Mouse (Mus musculus) forebrain, embryonic 15.5 days (tissue): Measurements from ENCODE around the gene Ldb3. TPM values are rescaled to one million over a fixed set of nuclear protein-coding genes. Genes with fewer than 3 reads are reported as not detected.

Source experiments
- ATAC-seq: fragments of 200-750 bp; cut with Nextera tagmentation; replicated peaks from 2 replicates; pipeline ENCODE4 v1.8.0; 2017; ENCODE audit warnings: mild to moderate bottlenecking, moderate TSS enrichment, moderate library complexity
- H3K27ac ChIP-seq: fragments of 300-500 bp; sonication (generic); replicated peaks from 2 replicates; pipeline ENCODE4 v1.5.1; 2015; ENCODE audit warnings: mild to moderate bottlenecking, inconsistent platforms
- H3K27me3 ChIP-seq: fragments of 300-500 bp; sonication (generic); 2 replicates; pipeline ENCODE4 v1.6.1; 2015; ENCODE audit warnings: inconsistent platforms
- H3K36me3 ChIP-seq: fragments of 300-500 bp; sonication (generic); 2 replicates; pipeline ENCODE4 v1.6.1; 2015; ENCODE audit warnings: mild to moderate bottlenecking, inconsistent platforms
- H3K4me1 ChIP-seq: fragments of 300-500 bp; sonication (generic); 2 replicates; pipeline ENCODE4 v1.6.1; 2015; ENCODE audit warnings: inconsistent platforms
- H3K4me2 ChIP-seq: fragments of 300-500 bp; sonication (generic); replicated peaks from 2 replicates; pipeline ENCODE4 v1.6.1; 2015; ENCODE audit warnings: mild to moderate bottlenecking, inconsistent platforms
- H3K4me3 ChIP-seq: fragments of 300-500 bp; sonication (generic); 2 replicates; pipeline ENCODE4 v1.5.1; 2015; ENCODE audit warnings: mild to moderate bottlenecking, inconsistent platforms
- H3K9ac ChIP-seq: fragments of 300-500 bp; sonication (generic); replicated peaks from 2 replicates; pipeline ENCODE4 v1.6.1; 2015; ENCODE audit warnings: mild to moderate bottlenecking, inconsistent platforms
- H3K9me3 ChIP-seq: fragments of 300-500 bp; sonication (generic); 2 replicates; pipeline ENCODE4 v1.6.1; 2016; ENCODE audit warnings: inconsistent platforms
- WGBS: fragments of 180-500 bp; shearing (Covaris S2); methylation state at CpG from one replicate; pipeline ENCODE4 v1.1.7; 2015; ENCODE audit warnings: mixed read lengths; 5-methylcytosine and 5-hydroxymethylcytosine counted together
- polyA plus RNA-seq: library from polyadenylated mRNA; unstranded; fragments of >200 nt; fragmentation: Nextera tagmentation; extraction: Ambion mirVana; gene quantifications from 2 replicates; pipeline ENCODE4 v1.2.1, GENCODE M21; 2015

Gene Ldb3
- polyA plus RNA-seq, 1 experiment from 2014 or later, result 0.60 TPM

DNA sequence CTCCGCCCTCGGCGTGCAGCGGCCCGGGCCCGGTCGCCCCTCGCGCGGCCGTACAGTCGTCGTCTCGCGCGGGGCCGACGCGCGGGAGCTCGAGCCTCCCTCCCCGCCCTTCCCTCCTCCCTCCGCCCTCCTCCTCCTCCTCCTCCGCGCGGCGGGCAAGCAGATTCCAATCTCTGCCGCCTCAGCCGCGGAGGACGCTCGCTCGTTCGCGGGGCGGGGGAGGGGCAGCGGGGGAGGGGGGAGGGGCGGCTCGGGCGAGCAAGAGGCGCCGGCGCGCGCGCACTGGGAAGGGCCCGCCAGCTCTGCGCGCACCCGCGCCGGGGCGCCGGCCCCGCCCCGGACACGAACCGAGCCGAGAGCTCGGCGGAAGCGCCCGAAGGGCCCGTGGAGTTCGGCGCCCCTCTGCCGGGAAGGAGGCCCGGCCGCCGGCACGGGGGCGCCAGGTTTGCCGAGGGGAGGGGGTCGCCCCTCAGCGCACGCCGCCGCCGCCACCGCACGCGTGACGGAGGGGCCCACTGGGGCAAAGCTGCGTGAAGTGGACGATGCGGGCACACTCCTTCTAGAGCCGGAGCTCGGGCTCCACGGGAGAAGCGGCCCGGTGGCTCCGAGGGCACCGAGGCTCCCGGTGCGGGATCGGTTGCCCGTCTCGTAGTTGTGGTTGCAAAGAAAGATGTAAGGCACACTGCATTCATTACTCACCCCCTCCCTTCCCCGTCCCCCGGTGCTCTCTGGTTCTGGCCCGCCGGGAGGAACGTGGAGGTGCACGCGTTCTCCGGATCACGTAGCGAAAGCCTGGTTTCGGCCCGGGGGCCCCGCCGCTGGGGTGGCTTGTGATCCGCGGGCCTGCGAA lies 85.8 kb downstream of the Ldb3 start:
- WGBS, result under 1% methylated on average over 97 of the region's 115 CpGs
- H3K4me1 ChIP-seq, result peaks cover 49% of the 10 kb centered on the region
- peak overlapping the region; percentile 70 for H3K4me2 ChIP-seq
- H3K27me3 ChIP-seq, result no peaks in the 10 kb centered on the region
- peak overlapping the region; percentile 94 for H3K27ac ChIP-seq
- H3K36me3 ChIP-seq, result no peaks in the 10 kb centered on the region
- peak; percentile 93 for ATAC-seq
- H3K9ac ChIP-seq, result peak overlapping the region; percentile 89
- H3K9me3 ChIP-seq, result no peaks in the 10 kb centered on the region
- peak overlapping the region; percentile 87 for H3K4me3 ChIP-seq

DNA sequence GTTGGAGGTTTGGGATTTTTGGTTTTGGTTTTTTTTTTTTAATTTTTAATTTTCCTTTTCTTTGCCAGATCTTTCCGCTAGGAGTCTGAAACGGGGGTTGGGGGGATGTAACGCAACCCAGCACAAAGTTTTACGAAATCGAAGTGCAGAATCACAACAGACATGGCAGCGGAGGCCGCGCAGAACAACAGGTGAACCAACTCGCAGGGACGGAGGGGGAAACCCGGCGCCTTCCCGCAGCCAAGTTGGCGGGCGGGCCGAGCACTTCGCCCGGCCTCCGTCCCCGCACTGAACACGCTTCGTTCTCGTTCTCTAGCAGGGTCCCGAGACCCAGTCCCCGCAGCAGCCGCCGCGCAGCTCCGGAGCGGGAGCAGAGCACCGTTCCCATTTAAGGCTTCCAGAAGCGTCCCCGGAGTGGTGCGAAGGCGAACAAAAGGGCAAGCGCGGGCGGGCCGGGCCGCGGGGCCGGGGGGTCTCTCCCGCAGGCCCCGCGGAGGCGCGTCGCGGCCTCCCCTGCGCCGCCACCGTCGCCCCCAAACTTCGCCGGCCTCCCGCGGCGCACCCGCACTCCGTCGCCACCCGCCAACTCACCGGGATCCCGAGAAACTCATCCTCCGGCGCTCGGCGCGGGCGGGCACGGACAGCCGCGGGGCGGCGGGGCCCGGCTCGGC lies 86.5 kb downstream of the Ldb3 start:
- peak overlapping the region; percentile 89 for H3K9ac ChIP-seq
- H3K4me1 ChIP-seq, result peaks cover 51% of the 10 kb centered on the region
- H3K27ac ChIP-seq, result peak overlapping the region; percentile 94
- no peaks in the 10 kb centered on the region for H3K36me3 ChIP-seq
- ATAC-seq, result peak; percentile 59
- WGBS, result under 1% methylated on average over 73 of the region's 77 CpGs
- no peaks in the 10 kb centered on the region for H3K27me3 ChIP-seq
- H3K9me3 ChIP-seq, result no peaks in the 10 kb centered on the region
- peak overlapping the region; percentile 53 for H3K4me2 ChIP-seq
- peak overlapping the region; percentile 87 for H3K4me3 ChIP-seq

DNA sequence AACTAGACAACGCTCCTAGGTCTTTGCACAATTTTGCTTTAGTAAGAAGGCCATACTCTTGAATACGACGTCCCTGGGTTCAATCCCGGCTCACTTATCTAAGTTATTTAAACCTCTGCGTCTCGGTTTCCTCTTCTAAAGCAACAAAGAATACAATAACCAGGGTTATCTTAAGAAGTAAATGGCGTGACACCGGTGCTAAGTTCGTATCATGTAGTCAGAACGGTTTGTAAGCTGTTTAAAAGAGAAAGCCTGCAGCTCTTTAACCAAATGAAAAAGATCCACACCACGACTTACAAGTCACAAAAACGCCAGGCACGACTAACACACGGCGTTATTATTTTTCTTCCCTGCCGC lies 87.1 kb downstream of the Ldb3 start:
- Histone ChIP-seq H3K27ac (peak overlapping the region; percentile 94), H3K4me3 (peak overlapping the region; percentile 87), H3K4me1 (peaks cover 51% of the 10 kb centered on the region), H3K9me3 (no peaks in the 10 kb centered on the region), H3K9ac (peak overlapping the region; percentile 89), H3K36me3 (no peaks in the 10 kb centered on the region), H3K27me3 (no peaks in the 10 kb centered on the region), H3K4me2 (peak overlapping the region; percentile 53)
- no peak for ATAC-seq
- whole genome bisulfite sequencing, result under 1% methylated on average over 16 of the region's 16 CpGs

DNA sequence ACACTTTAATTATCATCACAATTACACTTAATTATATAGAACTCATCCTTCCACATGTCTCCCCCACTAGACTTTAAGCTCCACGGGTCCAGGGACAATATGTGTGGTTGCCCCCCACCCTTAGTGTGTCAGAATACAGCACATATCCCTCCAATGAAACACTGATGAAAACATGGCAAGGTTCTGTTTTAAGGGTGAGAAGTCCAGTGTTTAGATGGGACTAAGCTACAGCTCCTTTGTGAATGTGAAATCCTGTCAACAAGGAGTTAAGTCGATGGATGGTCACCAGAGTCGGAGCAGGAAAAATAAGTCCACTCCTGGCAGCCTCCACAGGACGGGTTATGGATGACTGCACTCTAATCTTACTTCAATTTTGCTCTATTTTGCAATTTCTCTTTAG lies 88.2 kb downstream of the Ldb3 start:
- H3K27ac ChIP-seq, result no peak overlapping the region
- H3K4me3 ChIP-seq, result peak overlapping the region; percentile 87
- no peaks in the 10 kb centered on the region for H3K27me3 ChIP-seq
- peaks cover 51% of the 10 kb centered on the region for H3K4me1 ChIP-seq
- no peaks in the 10 kb centered on the region for H3K36me3 ChIP-seq
- no peak overlapping the region; the same call in 1 of the 2 replicates for H3K9ac ChIP-seq
- no peak for ATAC-seq
- H3K9me3 ChIP-seq, result no peaks in the 10 kb centered on the region
- 2% methylated on average over 4 of the region's 4 CpGs for WGBS
- H3K4me2 ChIP-seq, result peak overlapping the region; percentile 53

DNA sequence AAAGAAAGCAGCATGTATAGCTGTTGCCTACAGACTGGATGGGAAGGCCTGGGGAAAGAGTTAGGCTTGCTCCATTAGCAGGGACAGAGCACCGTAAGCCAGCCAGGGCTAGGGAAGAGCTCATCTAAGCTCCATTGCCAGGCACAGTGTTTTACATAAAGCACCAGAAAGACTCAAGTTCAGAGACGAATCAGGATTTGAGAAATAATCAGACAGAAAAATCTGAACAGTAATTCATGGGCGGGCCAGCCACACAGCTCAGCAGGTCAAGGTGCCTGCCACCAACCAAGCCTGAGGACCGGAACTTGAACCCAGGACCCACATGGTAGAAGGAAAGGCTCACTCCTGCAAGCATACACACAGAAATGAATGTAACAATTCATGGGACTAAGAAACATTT lies 88.8 kb downstream of the Ldb3 start:
- Histone ChIP-seq H3K27me3 (no peaks in the 10 kb centered on the region), H3K9me3 (no peaks in the 10 kb centered on the region), H3K36me3 (no peaks in the 10 kb centered on the region), H3K4me3 (peak overlapping the region; percentile 87; the same call in 1 of the 2 replicates), H3K4me2 (peak overlapping the region; percentile 53), H3K9ac (no peak overlapping the region), H3K4me1 (peaks cover 51% of the 10 kb centered on the region), H3K27ac (no peak overlapping the region)
- no peak for ATAC-seq
- 54% methylated on average over 4 of the region's 4 CpGs for WGBS

DNA sequence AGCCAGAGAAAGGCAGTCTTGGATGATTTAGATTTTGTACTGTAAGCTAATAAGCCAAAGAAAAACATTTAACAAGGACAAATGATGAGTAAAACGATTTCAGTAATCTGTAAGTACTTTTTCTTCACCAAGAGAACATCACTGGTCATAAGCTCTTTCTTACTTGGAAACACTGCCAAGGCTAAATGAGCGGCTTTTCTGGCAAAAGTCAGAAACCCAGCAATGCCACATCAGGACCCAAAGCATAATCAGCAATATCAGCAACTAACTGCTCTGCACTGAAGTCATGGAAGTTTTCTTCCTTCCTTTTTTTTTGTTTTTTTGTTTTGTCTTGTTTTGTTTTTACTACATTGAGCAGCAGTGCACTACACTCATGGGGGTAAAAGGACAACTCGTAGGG lies 91.1 kb downstream of the Ldb3 start:
- Histone ChIP-seq H3K9me3 (no peaks in the 10 kb centered on the region), H3K27ac (no peak overlapping the region), H3K4me1 (peaks cover 39% of the 10 kb centered on the region), H3K4me3 (no peak overlapping the region), H3K36me3 (no peaks in the 10 kb centered on the region), H3K27me3 (no peaks in the 10 kb centered on the region), H3K9ac (no peak overlapping the region), H3K4me2 (no peak overlapping the region)
- 81% methylated on average over 3 of the region's 3 CpGs for WGBS
- no peak for ATAC-seq

DNA sequence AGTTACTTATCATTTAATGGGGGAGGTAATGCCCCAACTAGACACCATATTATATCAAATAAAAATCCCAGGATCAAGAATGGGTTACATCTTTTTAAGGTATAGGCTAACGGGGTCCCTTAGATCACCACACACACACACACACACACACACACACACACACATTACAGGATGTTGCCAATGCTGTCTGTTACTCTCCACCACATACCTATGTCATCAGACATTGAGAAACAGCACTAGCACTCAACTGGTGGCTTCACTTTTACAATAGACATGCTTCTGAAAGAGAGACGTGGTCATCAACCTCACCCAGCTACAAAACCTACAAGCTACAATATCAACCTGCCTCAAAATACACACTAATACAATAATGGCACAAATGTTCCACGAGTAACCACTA lies 94.8 kb downstream of the Ldb3 start:
- ATAC-seq, result no peak
- Histone ChIP-seq H3K36me3 (no peaks in the 10 kb centered on the region), H3K27me3 (no peaks in the 10 kb centered on the region), H3K9me3 (no peaks in the 10 kb centered on the region), H3K4me1 (peaks cover 16% of the 10 kb centered on the region), H3K27ac (no peak overlapping the region), H3K9ac (no peak overlapping the region), H3K4me2 (no peak overlapping the region), H3K4me3 (no peak overlapping the region)
- 93% methylated on average over 3 of the region's 3 CpGs for WGBS

DNA sequence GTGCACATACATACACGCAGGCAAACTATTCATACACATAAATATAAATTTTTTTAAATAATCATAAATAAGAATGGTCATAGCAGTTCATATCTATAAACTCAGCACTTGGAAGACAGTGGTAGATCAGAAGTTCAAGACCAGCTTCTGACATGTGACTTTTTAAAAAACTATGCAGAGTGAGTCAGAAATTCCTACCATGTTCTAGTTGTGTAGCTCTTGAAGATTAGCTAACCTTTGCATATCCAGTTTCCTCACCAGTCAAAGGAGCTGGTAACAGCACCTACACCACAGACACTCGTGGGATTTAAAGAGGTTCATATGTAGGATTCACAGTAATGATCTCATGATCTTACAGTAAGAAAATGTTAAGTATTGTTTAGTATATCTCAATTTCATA lies 95.8 kb downstream of the Ldb3 start:
- no peak for ATAC-seq
- Histone ChIP-seq H3K4me2 (no peak overlapping the region), H3K4me1 (0 out of 2 replicates have a peak, but pooled peaks cover 7% of the 10 kb centered on the region), H3K4me3 (no peak overlapping the region), H3K27me3 (no peaks in the 10 kb centered on the region), H3K9me3 (no peaks in the 10 kb centered on the region), H3K36me3 (no peaks in the 10 kb centered on the region), H3K9ac (no peak overlapping the region), H3K27ac (no peak overlapping the region)
- WGBS, result 82% methylated on average over 2 of the region's 2 CpGs

DNA sequence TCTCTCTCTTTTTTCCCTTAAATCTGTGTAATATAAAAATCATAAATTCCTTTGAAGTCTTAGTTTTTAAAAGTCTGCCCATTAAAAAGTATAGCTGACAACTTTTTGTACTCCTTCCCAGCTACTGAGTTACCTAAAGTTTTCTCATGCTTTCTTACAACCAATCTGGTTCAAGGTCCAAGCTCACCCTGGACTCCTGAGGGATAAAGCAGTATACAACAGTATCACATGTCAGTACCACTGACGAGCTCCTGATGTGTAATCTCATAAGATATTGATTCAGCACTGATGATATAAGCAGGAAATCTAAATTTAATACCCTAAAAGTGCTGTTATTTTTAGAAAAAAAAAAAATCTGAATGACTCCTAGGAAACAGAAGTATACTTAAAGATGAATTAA lies 97.5 kb downstream of the Ldb3 start:
- Histone ChIP-seq H3K4me2 (no peak overlapping the region), H3K4me1 (peaks cover 7% of the 10 kb centered on the region; the same call in 1 of the 2 replicates), H3K9ac (no peak overlapping the region), H3K27me3 (no peaks in the 10 kb centered on the region), H3K27ac (no peak overlapping the region), H3K9me3 (no peaks in the 10 kb centered on the region), H3K4me3 (no peak overlapping the region), H3K36me3 (no peaks in the 10 kb centered on the region)
- WGBS, result 79% methylated on average over 1 of the region's 1 CpGs
- no peak for ATAC-seq

DNA sequence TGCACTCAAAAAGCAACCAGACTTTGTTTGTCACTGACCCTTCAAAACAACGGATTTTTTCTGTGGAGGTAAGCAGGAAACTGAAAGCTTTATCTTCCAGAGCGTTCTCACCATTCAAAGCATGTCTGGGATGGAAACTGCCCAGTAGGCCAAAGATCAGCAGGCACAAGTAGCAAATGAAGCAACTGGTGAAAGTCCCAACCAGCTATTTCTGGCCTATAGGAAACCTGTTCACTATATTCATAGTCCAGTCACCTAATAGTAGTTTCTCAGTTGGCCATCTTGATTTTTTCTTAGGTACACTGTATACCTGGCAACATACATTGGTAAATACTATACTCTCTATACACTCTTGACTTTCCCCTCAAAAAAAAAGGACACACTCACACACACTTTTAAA lies 98.6 kb downstream of the Ldb3 start:
- ATAC-seq, result no peak
- H3K4me1 ChIP-seq, result peaks cover 13% of the 10 kb centered on the region
- 72% methylated on average over 2 of the region's 2 CpGs for WGBS

DNA sequence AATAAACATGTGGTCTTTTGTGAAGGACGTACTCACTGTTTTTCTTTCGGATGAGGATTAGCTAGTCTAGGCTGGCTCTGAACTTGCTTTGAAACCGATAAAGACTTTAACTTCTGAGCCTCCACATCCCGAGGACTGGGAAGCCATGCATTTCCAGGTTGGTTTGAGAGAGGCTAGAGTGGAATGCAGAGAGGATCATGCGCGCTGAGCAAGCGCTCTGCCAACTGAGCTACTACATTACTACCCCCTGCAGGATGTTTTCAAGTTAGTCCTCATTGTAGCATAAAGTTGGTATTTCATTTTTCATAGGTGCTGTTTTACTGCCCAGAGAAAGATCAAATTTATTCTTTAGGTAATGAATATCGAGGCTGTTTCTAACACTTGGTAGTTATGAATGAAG lies 102.3 kb downstream of the Ldb3 start:
- no peak for ATAC-seq
- H3K27me3 ChIP-seq, result no peaks in the 10 kb centered on the region
- H3K9ac ChIP-seq, result no peak overlapping the region
- H3K4me1 ChIP-seq, result peaks cover 28% of the 10 kb centered on the region
- H3K36me3 ChIP-seq, result no peaks in the 10 kb centered on the region
- no peak overlapping the region for H3K27ac ChIP-seq
- H3K9me3 ChIP-seq, result no peaks in the 10 kb centered on the region
- H3K4me3 ChIP-seq, result no peak overlapping the region
- H3K4me2 ChIP-seq, result no peak overlapping the region
- 56% methylated on average over 8 of the region's 8 CpGs for WGBS

More for the DNA sequence above, 98.6 kb downstream of the Ldb3 start:
- H3K9ac ChIP-seq, result no peak overlapping the region
- H3K27me3 ChIP-seq, result no peaks in the 10 kb centered on the region
- H3K9me3 ChIP-seq, result no peaks in the 10 kb centered on the region
- H3K4me2 ChIP-seq, result no peak overlapping the region
- no peak overlapping the region for H3K27ac ChIP-seq
- no peaks in the 10 kb centered on the region for H3K36me3 ChIP-seq
- no peak overlapping the region for H3K4me3 ChIP-seq

DNA sequence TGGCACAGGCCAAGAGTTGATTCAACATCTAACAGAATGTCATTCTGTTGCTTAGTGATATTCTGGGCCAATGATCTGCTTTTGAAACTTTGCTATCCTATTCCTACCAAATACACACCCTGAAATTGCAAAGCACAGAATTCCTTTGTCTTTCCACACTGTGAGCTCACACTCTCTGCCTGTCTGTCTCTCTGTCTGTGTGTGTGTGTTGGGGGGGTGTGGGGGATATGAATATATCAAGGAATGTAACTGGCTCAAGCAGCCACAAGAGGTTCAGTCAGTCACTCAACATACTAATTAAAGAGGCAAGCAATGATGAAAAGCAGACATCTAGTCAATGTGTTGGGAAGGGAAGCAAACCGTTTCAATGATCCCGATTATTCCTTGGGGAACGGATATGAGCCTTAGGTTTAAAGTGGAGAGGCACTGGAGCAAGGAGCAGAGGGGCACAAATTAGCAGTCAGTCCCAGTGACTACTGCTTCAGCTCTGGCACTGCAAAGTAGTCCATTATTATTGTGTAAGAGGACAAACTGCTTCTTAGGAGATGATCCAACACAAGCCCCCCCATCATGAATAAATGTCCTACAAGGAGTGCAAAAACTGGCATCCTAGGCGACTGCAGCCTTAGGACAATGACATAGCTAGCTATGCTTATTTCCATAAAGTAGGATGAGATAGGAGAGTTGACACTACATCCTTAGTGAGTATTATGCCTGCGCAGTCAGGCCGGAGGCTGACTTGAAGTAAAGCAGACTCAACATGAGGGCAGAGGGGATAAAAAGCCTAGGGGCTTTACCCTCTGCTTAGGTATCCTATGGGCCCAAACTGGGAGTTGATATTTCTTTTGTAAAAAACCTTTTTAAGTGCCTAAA lies 104.8 kb downstream of the Ldb3 start:
- H3K4me2 ChIP-seq, result no peak overlapping the region
- H3K36me3 ChIP-seq, result no peaks in the 10 kb centered on the region
- 44% methylated on average over 6 of the region's 6 CpGs for WGBS
- peak overlapping the region; percentile 44 for H3K27ac ChIP-seq
- H3K4me1 ChIP-seq, result peaks cover 24% of the 10 kb centered on the region
- peak; percentile 57 for ATAC-seq
- H3K27me3 ChIP-seq, result no peaks in the 10 kb centered on the region
- no peaks in the 10 kb centered on the region for H3K9me3 ChIP-seq
- no peak overlapping the region for H3K9ac ChIP-seq
- no peak overlapping the region for H3K4me3 ChIP-seq
